Mouse (Mus musculus) hindbrain, embryonic 10.5 days (tissue): Measurements from ENCODE around the gene Zfp704. TPM values are rescaled to one million over a fixed set of nuclear protein-coding genes. Genes with fewer than 3 reads are reported as not detected.

Experiments
- DNase-seq: peaks from one replicate; pipeline ENCODE4 v3.0.0-alpha.2; 2017; ENCODE audit warnings: low spot score
- H3K27ac ChIP-seq: fragments of 300-500 bp; sonication (generic); 2 replicates; pipeline ENCODE4 v1.5.1; 2016; ENCODE audit warnings: mild to moderate bottlenecking, moderate library complexity
- H3K27me3 ChIP-seq: fragments of 300-500 bp; sonication (generic); 2 replicates; pipeline ENCODE4 v1.6.1; 2016; ENCODE audit warnings: mild to moderate bottlenecking; ENCODE audit not compliant: poor library complexity, insufficient read depth, severe bottlenecking
- H3K36me3 ChIP-seq: fragments of 300-500 bp; sonication (generic); 2 replicates; pipeline ENCODE4 v1.6.1; 2016; ENCODE audit warnings: mild to moderate bottlenecking, moderate library complexity
- H3K4me1 ChIP-seq: fragments of 300-500 bp; sonication (generic); replicated peaks from 2 replicates; pipeline ENCODE4 v1.6.1; 2016; ENCODE audit warnings: mild to moderate bottlenecking
- H3K4me3 ChIP-seq: fragments of 300-500 bp; sonication (generic); 2 replicates; pipeline ENCODE4 v1.5.1; 2016; ENCODE audit warnings: mild to moderate bottlenecking, moderate library complexity
- H3K9me3 ChIP-seq: fragments of 300-500 bp; sonication (generic); 2 replicates; pipeline ENCODE4 v1.6.1; 2016; ENCODE audit warnings: mild to moderate bottlenecking, moderate library complexity
- WGBS: fragments of 180-500 bp; shearing (Covaris S2); methylation state at CpG from one replicate; pipeline ENCODE4 v1.1.7; 2016; 5-methylcytosine and 5-hydroxymethylcytosine counted together
- polyA plus RNA-seq: library from polyadenylated mRNA; unstranded; fragments of >200 nt; fragmentation: Nextera tagmentation; extraction: Ambion mirVana; gene quantifications from 2 replicates; pipeline ENCODE4 v1.2.1, GENCODE M21; 2016

The Zfp704 gene
- 4.2 and 6.6 TPM in 2 replicates for polyA plus RNA-seq

- no peaks in the 10 kb centered on the region for H3K27me3 ChIP-seq
- 4% methylated on average over 97 of the region's 97 CpGs for WGBS
- peaks cover 41% of the 10 kb centered on the region for H3K4me1 ChIP-seq
- H3K36me3 ChIP-seq = no peaks in the 10 kb centered on the region
- H3K4me3 ChIP-seq = peak within 1 kb of the TSS; percentile 73
- H3K27ac ChIP-seq = peak within 1 kb of the TSS; percentile 96
- DNase-seq = peak; percentile 90
- H3K9me3 ChIP-seq = no peaks in the 10 kb centered on the region
Observed at GRCm38 (mm10) chr3:9609581-9610341, at the start of gene Zfp704. Zfp704 (minus strand) TSS chr3:9610085.

- Histone ChIP-seq H3K27me3 (no peaks in the 10 kb centered on the region; the same call in 1 of the 2 replicates), H3K9me3 (no peaks in the 10 kb centered on the region), H3K4me1 (peaks cover 11% of the 10 kb centered on the region), H3K4me3 (no peak overlapping the region), H3K27ac (no peak overlapping the region), H3K36me3 (no peaks in the 10 kb centered on the region)
- DNase-seq = no peak
- WGBS = 85% methylated on average over 10 of the region's 10 CpGs
Observed at GRCm38 (mm10) chr3:9633036-9634005, 23.4 kb upstream of the Zfp704 start.

- 22% methylated on average over 17 of the region's 17 CpGs for WGBS
- Histone ChIP-seq H3K36me3 (no peaks in the 10 kb centered on the region), H3K27me3 (no peaks in the 10 kb centered on the region; the same call in 1 of the 2 replicates), H3K9me3 (no peaks in the 10 kb centered on the region), H3K27ac (peak overlapping the region; percentile 82), H3K4me3 (peak overlapping the region; percentile 40), H3K4me1 (peaks cover 11% of the 10 kb centered on the region)
- DNase-seq = peak; percentile 54
Observed at GRCm38 (mm10) chr3:9629951-9630350, 20.1 kb upstream of the Zfp704 start.

- Histone ChIP-seq H3K4me3 (no peak overlapping the region), H3K36me3 (no peaks in the 10 kb centered on the region), H3K27ac (no peak overlapping the region), H3K4me1 (peaks cover 11% of the 10 kb centered on the region), H3K9me3 (peaks cover 2% of the 10 kb centered on the region; the same call in 1 of the 2 replicates), H3K27me3 (no peaks in the 10 kb centered on the region; the same call in 1 of the 2 replicates)
- no peak for DNase-seq
- WGBS = 78% methylated on average over 4 of the region's 4 CpGs
Observed at GRCm38 (mm10) chr3:9628041-9628440, 18.2 kb upstream of the Zfp704 start.

GRCm38 (mm10) chr3:9626149-9626548, 16.3 kb upstream of the Zfp704 start:
- Histone ChIP-seq H3K36me3 (no peaks in the 10 kb centered on the region), H3K9me3 (peaks cover 3% of the 10 kb centered on the region; the same call in 1 of the 2 replicates), H3K4me1 (peaks cover 11% of the 10 kb centered on the region), H3K4me3 (no peak overlapping the region), H3K27ac (no peak overlapping the region), H3K27me3 (no peaks in the 10 kb centered on the region; the same call in 1 of the 2 replicates)
- DNase-seq = no peak
- WGBS = 79% methylated on average over 5 of the region's 5 CpGs

GRCm38 (mm10) chr3:9620611-9621010, 10.7 kb upstream of the Zfp704 start:
- Histone ChIP-seq H3K27me3 (no peaks in the 10 kb centered on the region), H3K4me3 (no peak overlapping the region), H3K9me3 (peaks cover 3% of the 10 kb centered on the region; the same call in 1 of the 2 replicates), H3K36me3 (no peaks in the 10 kb centered on the region), H3K27ac (no peak overlapping the region), H3K4me1 (no peaks in the 10 kb centered on the region)
- WGBS = 93% methylated on average over 12 of the region's 12 CpGs
- no peak for DNase-seq

GRCm38 (mm10) chr3:9619562-9620275, 9.8 kb upstream of the Zfp704 start:
- 0 out of 2 replicates have a peak, but pooled peaks cover under 1% of the 10 kb centered on the region for H3K4me1 ChIP-seq
- 82% methylated on average over 6 of the region's 6 CpGs for WGBS

GRCm38 (mm10) chr3:9617101-9617500, 7.2 kb upstream of the Zfp704 start:
- Histone ChIP-seq H3K9me3 (no peaks in the 10 kb centered on the region), H3K4me3 (no peak overlapping the region), H3K4me1 (peaks cover 7% of the 10 kb centered on the region; the same call in 1 of the 2 replicates), H3K27me3 (no peaks in the 10 kb centered on the region), H3K36me3 (no peaks in the 10 kb centered on the region), H3K27ac (no peak overlapping the region)
- DNase-seq = no peak
- 63% methylated on average over 9 of the region's 9 CpGs for WGBS

More at GRCm38 (mm10) chr3:9619562-9620275, 9.8 kb upstream of the Zfp704 start:
- H3K27ac ChIP-seq = no peak overlapping the region
- no peaks in the 10 kb centered on the region for H3K36me3 ChIP-seq
- no peaks in the 10 kb centered on the region for H3K27me3 ChIP-seq
- H3K9me3 ChIP-seq = peaks cover 3% of the 10 kb centered on the region; the same call in 1 of the 2 replicates
- no peak for DNase-seq
- H3K4me3 ChIP-seq = no peak overlapping the region

- H3K36me3 ChIP-seq = no peaks in the 10 kb centered on the region
- peaks cover 14% of the 10 kb centered on the region for H3K4me1 ChIP-seq
- WGBS = 78% methylated on average over 12 of the region's 12 CpGs
- no peak overlapping the region for H3K4me3 ChIP-seq
- DNase-seq = no peak
- H3K9me3 ChIP-seq = no peaks in the 10 kb centered on the region
- H3K27ac ChIP-seq = no peak overlapping the region
- H3K27me3 ChIP-seq = no peaks in the 10 kb centered on the region
Observed at GRCm38 (mm10) chr3:9614676-9615075, 4.8 kb upstream of the Zfp704 start.

- Histone ChIP-seq H3K27ac (no peak overlapping the region), H3K36me3 (no peaks in the 10 kb centered on the region), H3K9me3 (no peaks in the 10 kb centered on the region), H3K27me3 (no peaks in the 10 kb centered on the region), H3K4me3 (no peak overlapping the region), H3K4me1 (peaks cover 15% of the 10 kb centered on the region)
- WGBS = 77% methylated on average over 8 of the region's 8 CpGs
- no peak for DNase-seq
Observed at GRCm38 (mm10) chr3:9614011-9614410, 4.1 kb upstream of the Zfp704 start.

- Histone ChIP-seq H3K27ac (no peak overlapping the region), H3K27me3 (no peaks in the 10 kb centered on the region), H3K4me1 (peaks cover 32% of the 10 kb centered on the region), H3K9me3 (no peaks in the 10 kb centered on the region), H3K36me3 (no peaks in the 10 kb centered on the region), H3K4me3 (no peak overlapping the region)
- no peak for DNase-seq
- 85% methylated on average over 4 of the region's 4 CpGs for WGBS
Observed at GRCm38 (mm10) chr3:9611226-9611625, 1.3 kb upstream of the Zfp704 start.

GRCm38 (mm10) chr3:9610426-9610825, 541 bp upstream of the Zfp704 start:
- peak overlapping the region; percentile 96; the same call in 1 of the 2 replicates for H3K27ac ChIP-seq
- DNase-seq = no peak
- H3K4me1 ChIP-seq = peaks cover 40% of the 10 kb centered on the region
- WGBS = 83% methylated on average over 2 of the region's 2 CpGs
- H3K27me3 ChIP-seq = no peaks in the 10 kb centered on the region
- H3K9me3 ChIP-seq = no peaks in the 10 kb centered on the region
- peak overlapping the region; percentile 73 for H3K4me3 ChIP-seq
- H3K36me3 ChIP-seq = no peaks in the 10 kb centered on the region
